Mouse (Mus musculus) lung, postnatal 25 days (tissue): ENCODE measurements around the gene Bub3.

ENCODE experiments used
- DNase-seq: peaks from one replicate; pipeline ENCODE4 v3.0.0; 2022; ENCODE audit warnings: low spot score

Bub3 gene

GRCm38 (mm10) chr7:131556116-131556515, 3.9 kb upstream of the Bub3 start:
- DNase-seq = no peak

GRCm38 (mm10) chr7:131556541-131557271, 3.3 kb upstream of the Bub3 start:
- DNase-seq = no peak

- no peak for DNase-seq
Measured at GRCm38 (mm10) chr7:131557751-131558150, 2.3 kb upstream of the Bub3 start.

GRCm38 (mm10) chr7:131560697-131561042, 648 bp downstream of the Bub3 start:
- no peak for DNase-seq

- DNase-seq = no peak
Measured at GRCm38 (mm10) chr7:131575246-131575645, 15.2 kb downstream of the Bub3 start.

- no peak for DNase-seq
Measured at GRCm38 (mm10) chr7:131582178-131582577, 22.2 kb downstream of the Bub3 start.

- DNase-seq = no peak
Measured at GRCm38 (mm10) chr7:131585551-131585950, 25.5 kb downstream of the Bub3 start.

GRCm38 (mm10) chr7:131597779-131598482, 37.9 kb downstream of the Bub3 start:
- DNase-seq = no peak

GRCm38 (mm10) chr7:131598483-131598824, 38.4 kb downstream of the Bub3 start:
- DNase-seq = peak; percentile 2

GRCm38 (mm10) chr7:131602106-131602505, 42.1 kb downstream of the Bub3 start:
- no peak for DNase-seq

GRCm38 (mm10) chr7:131603186-131603585, 43.2 kb downstream of the Bub3 start:
- no peak for DNase-seq

GRCm38 (mm10) chr7:131604946-131605345, 44.9 kb downstream of the Bub3 start:
- no peak for DNase-seq

GRCm38 (mm10) chr7:131605481-131605880, 45.5 kb downstream of the Bub3 start:
- DNase-seq = no peak

- no peak for DNase-seq
Measured at GRCm38 (mm10) chr7:131608049-131608448, 48.0 kb downstream of the Bub3 start.

GRCm38 (mm10) chr7:131609677-131610076, 49.7 kb downstream of the Bub3 start:
- DNase-seq = no peak
